Mouse (Mus musculus) cerebellum, adult 2 months (tissue): ENCODE results near the gene Pcnx4. TPM values are rescaled to one million over a fixed set of nuclear protein-coding genes. Genes with fewer than 3 reads are reported as not detected.

Experiments used
- DNase-seq, 2 experiments: peaks; one replicate each; pipeline ENCODE4 v3.0.0; 2021
- H3K27ac ChIP-seq: fragments of 200-500 bp; 2 replicates; pipeline ENCODE4 v1.5.1; 2012; ENCODE audit warnings: low read length, control low read depth, inconsistent platforms; ENCODE audit not compliant: insufficient read depth
- H3K27me3 ChIP-seq: fragments of 200-500 bp; 2 replicates; pipeline ENCODE4 v1.6.1; 2012; ENCODE audit warnings: inconsistent platforms, mild to moderate bottlenecking, low read length, moderate library complexity; ENCODE audit not compliant: control insufficient read depth, insufficient read depth
- H3K4me1 ChIP-seq: fragments of 200-500 bp; 2 replicates; pipeline ENCODE4 v1.6.1; 2011; ENCODE audit warnings: low read length; ENCODE audit not compliant: control insufficient read depth, insufficient read depth
- H3K4me3 ChIP-seq: fragments of 200-500 bp; replicated peaks from 2 replicates; pipeline ENCODE3; 2011; ENCODE audit warnings: mild to moderate bottlenecking, low read depth, low read length, control low read depth; ENCODE audit not compliant: insufficient read depth
- CTCF ChIP-seq: fragments of 200-500 bp; IDR thresholded peaks from 2 replicates; pipeline ENCODE4 v1.5.1; 2011; ENCODE audit warnings: low read depth, mild to moderate bottlenecking, control low read depth, low read length, moderate library complexity, borderline replicate concordance; ENCODE audit not compliant: insufficient read depth
- POLR2A ChIP-seq: fragments of 200-500 bp; IDR thresholded peaks from 2 replicates; pipeline ENCODE4 v1.6.1; 2011; ENCODE audit warnings: low read length, control low read depth, borderline replicate concordance; ENCODE audit not compliant: insufficient read depth
- WGBS: fragments of 180-500 bp; shearing (Covaris S2); methylation state at CpG from one replicate; pipeline ENCODE4 v1.1.7; 2018; 5-methylcytosine and 5-hydroxymethylcytosine counted together
- polyA plus RNA-seq: library from polyadenylated mRNA; depleted of rRNA; stranded (reverse); fragments of >200 nt; gene quantifications from 2 replicates; pipeline ENCODE4 v1.2.3, GENCODE M21; 2012; rRNA removed

Gene Pcnx4
- polyA plus RNA-seq, 1 experiment, result 19.4 TPM

DNA sequence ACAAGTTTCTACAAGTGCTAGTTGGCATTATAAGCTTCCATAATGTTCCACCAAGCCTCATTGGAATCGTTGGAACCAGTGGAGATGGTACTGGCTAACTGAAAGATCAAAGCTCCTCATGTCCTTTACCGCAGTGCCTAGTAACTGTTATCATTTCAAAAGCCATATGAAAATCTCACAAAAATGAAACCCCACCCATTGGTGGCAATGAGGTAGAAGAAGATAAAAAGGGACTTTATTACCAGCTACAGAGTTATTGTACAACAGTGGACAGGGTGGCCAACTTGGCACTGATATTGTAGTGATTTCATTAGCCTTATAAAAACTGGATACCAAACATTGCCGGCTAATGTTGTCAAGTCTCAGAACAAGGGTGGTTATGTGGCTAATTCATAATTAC is 75.9 kb downstream of the Pcnx4 start:
- TF ChIP-seq CTCF, result no peak
- no peak for TF ChIP-seq POLR2A
- H3K27ac ChIP-seq, result no peak overlapping the region
- WGBS, result 51% methylated on average over 3 of the region's 3 CpGs

GRCm38 (mm10) chr12:72620856-72621255 is 84.7 kb downstream of the Pcnx4 start:
- H3K4me1 ChIP-seq, result no peaks in the 10 kb centered on the region
- no peaks in the 10 kb centered on the region for H3K27me3 ChIP-seq
- H3K27ac ChIP-seq, result no peak overlapping the region
- no peak for DNase-seq
- no peak for TF ChIP-seq CTCF
- WGBS, result 14% methylated on average over 7 of the region's 7 CpGs
- H3K4me3 ChIP-seq, result no peak overlapping the region

More for the DNA sequence above, 75.9 kb downstream of the Pcnx4 start:
- Histone ChIP-seq H3K4me1 (no peaks in the 10 kb centered on the region), H3K4me3 (no peak overlapping the region), H3K27me3 (no peaks in the 10 kb centered on the region)
- no peak for DNase-seq

DNA sequence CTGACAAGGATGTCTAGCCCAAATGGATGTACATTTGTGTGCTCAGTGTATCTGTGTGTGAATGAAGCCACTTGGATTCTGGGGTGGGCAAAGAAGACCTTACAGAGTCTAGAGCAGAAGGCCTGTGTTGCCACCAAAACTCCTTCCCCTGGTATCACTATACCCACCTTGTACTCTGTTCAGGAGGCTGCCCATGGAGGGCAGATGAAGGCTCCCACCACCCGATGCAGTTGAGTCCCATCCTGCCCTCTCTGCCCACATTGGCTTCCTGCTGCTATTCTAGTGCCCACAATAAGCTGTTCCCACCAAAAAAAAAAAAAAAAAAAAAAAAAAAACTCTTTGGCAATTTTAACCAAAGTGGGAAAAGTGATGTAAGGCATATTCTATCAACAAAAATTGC is 85.3 kb downstream of the Pcnx4 start:
- no peak for DNase-seq
- WGBS, result 86% methylated on average over 1 of the region's 1 CpGs
- Histone ChIP-seq H3K27me3 (no peaks in the 10 kb centered on the region), H3K27ac (no peak overlapping the region), H3K4me3 (no peak overlapping the region), H3K4me1 (no peaks in the 10 kb centered on the region)
- TF ChIP-seq POLR2A (no peak), CTCF (no peak)

DNA sequence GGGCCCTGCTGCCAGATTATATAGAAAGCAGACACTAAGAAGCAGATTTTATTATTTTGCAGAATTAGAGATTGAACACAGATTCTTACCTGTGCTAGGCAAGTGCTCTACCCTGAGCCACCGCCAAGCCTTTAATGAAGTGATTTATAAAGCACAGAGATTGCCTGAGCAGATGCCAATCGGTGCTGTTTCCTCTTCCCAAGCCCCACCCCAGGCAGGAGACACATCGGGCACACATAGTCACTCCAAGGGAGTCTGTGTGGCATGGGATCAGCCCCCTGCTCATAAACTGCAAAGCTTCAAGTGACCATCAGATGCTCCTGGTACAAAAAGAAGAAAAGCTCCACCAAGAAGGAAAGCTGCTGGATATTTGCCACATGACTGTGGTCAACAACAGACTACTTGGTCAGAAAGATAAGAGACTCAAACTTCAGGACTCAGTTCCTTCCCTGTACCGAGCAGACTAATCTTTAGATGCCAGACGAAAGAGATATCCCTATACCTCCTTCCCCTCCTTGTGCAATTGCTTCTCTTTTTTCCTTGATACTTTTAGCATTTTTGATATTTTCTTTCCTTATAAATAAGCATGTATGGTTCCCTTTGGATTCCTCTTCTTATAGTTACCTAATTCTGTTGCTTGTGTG is 86.8 kb downstream of the Pcnx4 start:
- H3K27ac ChIP-seq, result no peak overlapping the region
- WGBS, result 71% methylated on average over 5 of the region's 5 CpGs
- TF ChIP-seq POLR2A, result no peak
- TF ChIP-seq CTCF, result no peak
- no peaks in the 10 kb centered on the region for H3K27me3 ChIP-seq
- no peak for DNase-seq
- H3K4me3 ChIP-seq, result no peak overlapping the region
- no peaks in the 10 kb centered on the region for H3K4me1 ChIP-seq

GRCm38 (mm10) chr12:72628751-72629150 is 92.6 kb downstream of the Pcnx4 start:
- H3K27me3 ChIP-seq, result no peaks in the 10 kb centered on the region
- TF ChIP-seq POLR2A (no peak), CTCF (no peak)
- no peak overlapping the region for H3K4me3 ChIP-seq
- no peak overlapping the region for H3K27ac ChIP-seq
- no peak for DNase-seq
- WGBS, result 82% methylated on average over 7 of the region's 7 CpGs
- no peaks in the 10 kb centered on the region for H3K4me1 ChIP-seq

Other genes with a start within 250 kb of the Pcnx4 start
- 941 and 958 TPM in 2 replicates for gene Rtn1, start 127.3 kb upstream of the Pcnx4 start, polyA plus RNA-seq
- gene Lrrc9, start 94.5 kb upstream of the Pcnx4 start, polyA plus RNA-seq, result 1.2 and 1.6 TPM in 2 replicates
- gene Gm4756, start 113.3 kb downstream of the Pcnx4 start, polyA plus RNA-seq, result not detected in 2 replicates
- 43.8 and 44.9 TPM in 2 replicates for gene Dhrs7, start 128.5 kb downstream of the Pcnx4 start, polyA plus RNA-seq
- 168 and 184 TPM in 2 replicates for gene Ppm1a, start 221.1 kb downstream of the Pcnx4 start, polyA plus RNA-seq